In the genomic region with DNA sequence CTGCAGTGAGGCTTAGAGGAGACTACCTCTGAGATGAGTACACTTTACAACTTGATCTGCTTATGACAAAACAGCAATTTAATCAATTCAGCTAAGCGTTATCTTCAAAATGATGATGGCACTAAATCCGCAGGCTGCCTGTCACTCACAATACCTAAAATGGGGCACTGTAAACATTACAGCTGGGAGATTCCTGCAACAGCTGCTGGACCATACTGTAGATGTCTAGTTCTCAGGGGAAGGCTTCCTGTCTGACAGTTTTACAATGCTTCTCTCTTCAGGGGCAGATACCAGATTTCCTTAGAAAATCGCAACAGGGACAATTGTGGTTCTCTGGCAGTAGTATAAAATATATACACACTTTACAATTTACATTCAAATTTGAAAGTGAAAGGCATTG, we compare ENCODE assay signal across 21 mouse cellular contexts.
"Had no signal": no experiment of that assay in that cellular context is flagged by ENCODE, and none has a peak within 500 bp of the region (broad histone marks: within the 10 kb centered on the region; RNA-seq: fewer than 3 reads in every experiment).

No protein-coding gene starts in this region.

- H3K9ac ChIP-seq: kidney, embryonic 15.5 days; limb, embryonic 12.5 days; limb, embryonic 15.5 days; liver, embryonic 14.5 days; liver, postnatal 0 days; lung, embryonic 15.5 days; midbrain, embryonic 15.5 days; neural tube, embryonic 13.5 days; stomach, embryonic 15.5 days had no signal

- H3K4me1 ChIP-seq: kidney, embryonic 15.5 days; limb, embryonic 12.5 days; limb, embryonic 15.5 days; lung, embryonic 15.5 days; midbrain, embryonic 15.5 days; stomach, embryonic 15.5 days had no signal

- ATAC-seq: liver, postnatal 0 days; midbrain, embryonic 15.5 days had no signal

- H3K4me3 ChIP-seq: kidney, embryonic 15.5 days; limb, embryonic 12.5 days; limb, embryonic 15.5 days; lung, embryonic 15.5 days; midbrain, embryonic 15.5 days; myocyte; neural tube, embryonic 13.5 days; stomach, embryonic 15.5 days had no signal

- H3K9me3 ChIP-seq: kidney, embryonic 15.5 days; limb, embryonic 12.5 days; limb, embryonic 15.5 days; lung, embryonic 15.5 days; midbrain, embryonic 15.5 days; neural tube, embryonic 13.5 days; stomach, embryonic 15.5 days had no signal

- H3K36me3 ChIP-seq: kidney, embryonic 15.5 days; limb, embryonic 12.5 days; limb, embryonic 15.5 days; lung, embryonic 15.5 days; midbrain, embryonic 15.5 days; neural tube, embryonic 13.5 days; stomach, embryonic 15.5 days had no signal

- H3K27ac ChIP-seq: kidney, embryonic 15.5 days; limb, embryonic 12.5 days; limb, embryonic 15.5 days; liver, embryonic 14.5 days; lung, embryonic 15.5 days; midbrain, embryonic 15.5 days; neural tube, embryonic 13.5 days; stomach, embryonic 15.5 days had no signal

- H3K4me2 ChIP-seq: kidney, embryonic 15.5 days; limb, embryonic 12.5 days; limb, embryonic 15.5 days; liver, embryonic 11.5 days; lung, embryonic 15.5 days; midbrain, embryonic 11.5 days; midbrain, embryonic 15.5 days; neural tube, embryonic 13.5 days; stomach, embryonic 15.5 days had no signal

- H3K27me3 ChIP-seq: kidney, embryonic 15.5 days; limb, embryonic 12.5 days; limb, embryonic 15.5 days; lung, embryonic 15.5 days; midbrain, embryonic 15.5 days; neural tube, embryonic 13.5 days; stomach, embryonic 15.5 days had no signal

- DNase-seq: kidney, adult 8-10 months; kidney, postnatal 14 days; kidney, postnatal 4 days; left cerebral cortex, postnatal 4 days; liver, postnatal 0 days; lung, postnatal 10 days; lung, postnatal 4 days; right cerebral cortex, postnatal 25 days; spleen, adult 18-20 months; thymus, postnatal 25 days had no signal
